In genomic region chr5:64371331-64371831, GRCm38 (mm10) we compare ENCODE assay signal across 13 mouse cellular contexts.
DNase-seq lines count a peak whose midpoint lies in the region; ATAC-seq and TF ChIP-seq lines count a peak whose summit lies in the region.
"Had no signal": no experiment of that assay in that cellular context is flagged by ENCODE, and none has a peak within 500 bp of the region (broad histone marks: within the 10 kb centered on the region; RNA-seq: fewer than 3 reads in every experiment).

No protein-coding gene starts in this region.

- DNase-seq in heart, adult 18-20 months, result peak; percentile 30 to 58
- DNase-seq in heart, adult 8-10 months (ENCODE audit: low spot score), result no peak
- peak; percentile 33 for DNase-seq in liver, adult 2 months (ENCODE audit: extremely low read depth, low read depth, low spot score)
- no peak for DNase-seq in liver, postnatal 0 days
- DNase-seq in cerebellum, postnatal 36 days, result no peak
- DNase-seq: layer of hippocampus, postnatal 36 days; lung, adult 2 months; spleen, adult 18-20 months; thymus, postnatal 14 days had no signal

- no peak for TF ChIP-seq POLR2A in liver, adult 2 months (IDR thresholded peaks at IDR 0.05; ENCODE audit: extremely low read depth, insufficient read depth, low read length)
- no peak for TF ChIP-seq POLR2A in bone marrow macrophage, adult 2 months (IDR thresholded peaks at IDR 0.05; ENCODE audit: borderline replicate concordance, low read depth, low read length)
- no peak for TF ChIP-seq POLR2A in small intestine, adult 2 months (IDR thresholded peaks at IDR 0.05; ENCODE audit: low read depth, low read length)

- H3K4me2 ChIP-seq in liver, postnatal 0 days (ENCODE audit: low read depth, low read length), result no peak overlapping the region
- H3K4me2 ChIP-seq in forebrain, embryonic 15.5 days (replicated peaks), result no peak overlapping the region

- TF ChIP-seq EP300 in liver, postnatal 0 days (IDR thresholded peaks at IDR 0.05; ENCODE audit: low read depth), result no peak

- H3K4me3 ChIP-seq in liver, adult 2 months (ENCODE audit: insufficient read depth, low read depth, low read length), result no peak overlapping the region
- no peak overlapping the region for H3K4me3 ChIP-seq in liver, postnatal 0 days (ENCODE audit: low read depth, low read length)
- H3K4me3 ChIP-seq in bone marrow macrophage, adult 2 months (ENCODE audit: insufficient read depth, low read length), result no peak overlapping the region
- H3K4me3 ChIP-seq in small intestine, adult 2 months (ENCODE audit: low read depth, low read length), result no peak overlapping the region
- no peak overlapping the region for H3K4me3 ChIP-seq in forebrain, embryonic 15.5 days

- TF ChIP-seq CTCF in liver, adult 2 months (IDR thresholded peaks at IDR 0.05; ENCODE audit: low read depth, low read length), result no peak
- no peak for TF ChIP-seq CTCF in liver, postnatal 0 days (IDR thresholded peaks at IDR 0.05; ENCODE audit: low read depth)
- no peak for TF ChIP-seq CTCF in bone marrow macrophage, adult 2 months (IDR thresholded peaks at IDR 0.05; ENCODE audit: low read depth, low read length)
- TF ChIP-seq CTCF in small intestine, adult 2 months (IDR thresholded peaks at IDR 0.05; ENCODE audit: extremely low read depth, insufficient read length, insufficient replicate concordance, low read depth, low read length), result no peak

- H3K36me3 ChIP-seq in liver, adult 2 months (ENCODE audit: control insufficient read depth, insufficient read depth, low read length), result no peaks in the 10 kb centered on the region
- H3K36me3 ChIP-seq in liver, postnatal 0 days (replicated peaks; ENCODE audit: insufficient read depth, low read length), result no peaks in the 10 kb centered on the region
- H3K36me3 ChIP-seq in small intestine, adult 2 months (ENCODE audit: control insufficient read depth, insufficient read depth, low read length), result no peaks in the 10 kb centered on the region
- H3K36me3 ChIP-seq in forebrain, embryonic 15.5 days, result no peaks in the 10 kb centered on the region

- H3K4me1 ChIP-seq in liver, adult 2 months (ENCODE audit: control insufficient read depth, insufficient read depth, low read length), result peaks cover 12% of the 10 kb centered on the region
- H3K4me1 ChIP-seq in liver, postnatal 0 days (ENCODE audit: insufficient read depth), result peaks cover 3% of the 10 kb centered on the region; the same call in 1 of the 2 replicates
- peaks cover 38% of the 10 kb centered on the region for H3K4me1 ChIP-seq in bone marrow macrophage, adult 2 months (ENCODE audit: control insufficient read depth, insufficient read depth, low read length)
- H3K4me1 ChIP-seq in small intestine, adult 2 months (ENCODE audit: control insufficient read depth, insufficient read depth, insufficient read length, low read length), result peaks cover 21% of the 10 kb centered on the region
- peaks cover 16% of the 10 kb centered on the region for H3K4me1 ChIP-seq in forebrain, embryonic 15.5 days

- H3K27ac ChIP-seq in liver, adult 2 months (replicated peaks; ENCODE audit: insufficient read depth, low read depth, low read length), result no peak overlapping the region
- H3K27ac ChIP-seq in liver, postnatal 0 days (ENCODE audit: low read depth), result no peak overlapping the region
- H3K27ac ChIP-seq in bone marrow macrophage, adult 2 months (ENCODE audit: insufficient read depth, low read depth, low read length), result peak overlapping the region; percentile 70
- H3K27ac ChIP-seq in small intestine, adult 2 months (ENCODE audit: insufficient read depth, low read depth, low read length), result peak overlapping the region; percentile 34
- no peak overlapping the region for H3K27ac ChIP-seq in forebrain, embryonic 15.5 days (replicated peaks)

- no peak for ATAC-seq in liver, postnatal 0 days
- no peak for ATAC-seq in forebrain, embryonic 15.5 days (replicated peaks)
- ATAC-seq: midbrain, embryonic 16.5 days had no signal

- no peak overlapping the region for H3K9ac ChIP-seq in liver, adult 2 months (ENCODE audit: low read depth, low read length)
- no peak overlapping the region for H3K9ac ChIP-seq in liver, postnatal 0 days (replicated peaks)
- H3K9ac ChIP-seq in forebrain, embryonic 15.5 days (replicated peaks), result no peak overlapping the region

- no peaks in the 10 kb centered on the region for H3K27me3 ChIP-seq in liver, adult 2 months (ENCODE audit: control insufficient read depth, insufficient read depth, low read length)
- H3K27me3 ChIP-seq in liver, postnatal 0 days (ENCODE audit: insufficient read depth, low read length), result no peaks in the 10 kb centered on the region
- no peaks in the 10 kb centered on the region for H3K27me3 ChIP-seq in small intestine, adult 2 months (ENCODE audit: control insufficient read depth, insufficient read depth, low read length)
- H3K27me3 ChIP-seq in forebrain, embryonic 15.5 days, result no peaks in the 10 kb centered on the region

- no peaks in the 10 kb centered on the region for H3K79me2 ChIP-seq in liver, adult 2 months (ENCODE audit: control insufficient read depth, insufficient read depth, low read length)

- H3K9me3 ChIP-seq in liver, postnatal 0 days (ENCODE audit: low read length), result no peaks in the 10 kb centered on the region
- no peaks in the 10 kb centered on the region for H3K9me3 ChIP-seq in forebrain, embryonic 15.5 days

Comparison
In these comparisons a context has a peak if more than half of its experiments do, and no peak if none do; other contexts are left out.
1. DNase-seq: peak in heart, adult 18-20 months (2 of 2) and liver, adult 2 months (single experiment); none in heart, adult 8-10 months (single experiment), liver, postnatal 0 days (single experiment) and cerebellum, postnatal 36 days (0 of 2).
2. H3K27ac ChIP-seq: peak in bone marrow macrophage, adult 2 months (single experiment) and small intestine, adult 2 months (single experiment); none in liver, adult 2 months (single experiment), liver, postnatal 0 days (single experiment) and forebrain, embryonic 15.5 days (single experiment).